Mouse (Mus musculus): ENCODE measurements around the gene Clec4a2.
"Not testable (repeated sequence)": the region's sequence is repeated elsewhere in the genome, so short reads cannot be mapped to it uniquely, and the experiment has no call there.

Gene Clec4a2

GRCm38 (mm10) chr6:123106128-123106527, at the start of gene Clec4a2:
Gene Clec4a2 (plus strand): TSS chr6:123106428.
- DNase-seq (ENCODE audit: low read depth), result not testable (repeated sequence)

GRCm38 (mm10) chr6:123095125-123095843, 10.9 kb upstream of the Clec4a2 start:
- no peak for DNase-seq (ENCODE audit: low read depth)

- DNase-seq (ENCODE audit: low read depth), result no peak
These were observed 17.0 kb downstream of the Clec4a2 start for GRCm38 (mm10) chr6:123123195-123123594.

- DNase-seq (ENCODE audit: low read depth), result no peak
These were observed 20.9 kb downstream of the Clec4a2 start for GRCm38 (mm10) chr6:123127173-123127572.

- DNase-seq (ENCODE audit: low read depth), result not testable (repeated sequence)
These were observed 31.7 kb downstream of the Clec4a2 start for GRCm38 (mm10) chr6:123137766-123138526.

GRCm38 (mm10) chr6:123170106-123170505, 63.9 kb downstream of the Clec4a2 start:
- DNase-seq (ENCODE audit: low read depth), result no peak

GRCm38 (mm10) chr6:123171040-123171439, 64.8 kb downstream of the Clec4a2 start:
- DNase-seq (ENCODE audit: low read depth), result no peak

- no peak for DNase-seq (ENCODE audit: low read depth)
These were observed 66.4 kb downstream of the Clec4a2 start, which contains the start of gene Clec4b2 for GRCm38 (mm10) chr6:123172593-123172992. Gene Clec4b2 (plus strand): TSS chr6:123172893.

GRCm38 (mm10) chr6:123175549-123175948, 69.3 kb downstream of the Clec4a2 start:
- no peak for DNase-seq (ENCODE audit: low read depth)

GRCm38 (mm10) chr6:123184862-123185261, 78.6 kb downstream of the Clec4a2 start:
- DNase-seq (ENCODE audit: low read depth), result not testable (repeated sequence)
